Mouse (Mus musculus) Patski (cell line): Measurements from ENCODE around the gene Podxl2. TPM values are rescaled to one million over a fixed set of nuclear protein-coding genes. Genes with fewer than 3 reads are reported as not detected.

Source experiments
- ATAC-seq: fragments of 100-300 bp; one replicate; pipeline ENCODE4 v1.8.0; 2021
- CTCF ChIA-PET: fragments of 350-600 bp; sonication (Branson Sonifier 250); formaldehyde crosslinking; loops from one replicate; lab custom pipeline; 2022; ENCODE audit warnings: inconsistent platforms; lab: Charles Lee
- POLR2A ChIA-PET: fragments of 350-600 bp; sonication (Branson Sonifier 250); formaldehyde crosslinking; loops from one replicate; lab custom pipeline; 2022; ENCODE audit warnings: antibody characterized with exemption, inconsistent platforms; lab: Charles Lee
- DNase-seq: peaks from one replicate; pipeline ENCODE4 v3.0.0-alpha.2; 2011; ENCODE audit warnings: low read depth, low spot score
- H3K27me3 ChIP-seq: fragments of 371-371 bp; one replicate; pipeline ENCODE4 v1.5.1; 2021
- CTCF ChIP-seq: fragments of 100-300 bp; IDR thresholded peaks from one replicate; pipeline ENCODE4 v1.5.1; 2021
- in situ Hi-C: fragments of 300-500 bp; cut with MboI; formaldehyde crosslinking; loops from 3 replicates; pipeline ENCODE4 v1.11.1; 2018; ENCODE audit warnings: low pct_unique_long_range_greater_than_20kb, mixed read lengths
- polyA plus RNA-seq: library from polyadenylated mRNA; unstranded; gene quantifications from one replicate; pipeline ENCODE4 v1.2.3, GENCODE M21; 2021

The Podxl2 gene
- polyA plus RNA-seq, 1 experiment from 2014 or later, result 41.5 TPM

- in situ Hi-C loops, result no loop called here
- TF ChIP-seq CTCF, result no peak
- ATAC-seq, result no peak
- no peaks in the 10 kb centered on the region for H3K27me3 ChIP-seq
- DNase-seq, result no peak
- ChIA-PET CTCF (no interaction called here), POLR2A (no interaction called here)
Measured at GRCm38 (mm10) chr6:88810291-88810690, 64.6 kb downstream of the Podxl2 start.

GRCm38 (mm10) chr6:88809091-88810037, 65.5 kb downstream of the Podxl2 start:
- ChIA-PET POLR2A (no interaction called here), CTCF (interaction anchor here (1.0 kb wide), 1 partner anchor 159 kb away, joined by 3 read pairs; no protein-coding TSS in a partner anchor)
- in situ Hi-C loops, result no loop called here
- no peak for DNase-seq
- TF ChIP-seq CTCF, result no peak
- ATAC-seq, result no peak
- H3K27me3 ChIP-seq, result no peaks in the 10 kb centered on the region

- no peak for TF ChIP-seq CTCF
- ATAC-seq (no peak), DNase-seq (no peak)
- no peaks in the 10 kb centered on the region for H3K27me3 ChIP-seq
- POLR2A ChIA-PET, result no interaction called here
- in situ Hi-C loops, result no loop called here
- CTCF ChIA-PET, result no interaction called here
Measured at GRCm38 (mm10) chr6:88804966-88805577, 69.8 kb downstream of the Podxl2 start.

- ATAC-seq (no peak), DNase-seq (no peak)
- TF ChIP-seq CTCF, result no peak
- in situ Hi-C loops, result no loop called here
- ChIA-PET POLR2A (no interaction called here), CTCF (interaction anchor here (2.2 kb wide), 1 partner anchor 8 kb away, joined by 10 read pairs; no protein-coding TSS in a partner anchor)
- no peaks in the 10 kb centered on the region for H3K27me3 ChIP-seq
Measured at GRCm38 (mm10) chr6:88803957-88804695, 70.7 kb downstream of the Podxl2 start.

- no peaks in the 10 kb centered on the region for H3K27me3 ChIP-seq
- ATAC-seq (no peak), DNase-seq (no peak)
- ChIA-PET CTCF (interaction anchor here (2.2 kb wide), 1 partner anchor 9 kb away, joined by 10 read pairs; no protein-coding TSS in a partner anchor), POLR2A (no interaction called here)
- in situ Hi-C loops, result no loop called here
- TF ChIP-seq CTCF, result no peak
Measured at GRCm38 (mm10) chr6:88803051-88803450, 71.8 kb downstream of the Podxl2 start.

- ChIA-PET POLR2A (no interaction called here), CTCF (no interaction called here)
- ATAC-seq (no peak), DNase-seq (no peak)
- in situ Hi-C loops, result no loop called here
- no peak for TF ChIP-seq CTCF
- no peaks in the 10 kb centered on the region for H3K27me3 ChIP-seq
Measured at GRCm38 (mm10) chr6:88800735-88801134, 74.1 kb downstream of the Podxl2 start.

- no peak for ATAC-seq
- DNase-seq, result no peak
- in situ Hi-C loops, result no loop called here
- no peak for TF ChIP-seq CTCF
- no peaks in the 10 kb centered on the region for H3K27me3 ChIP-seq
- CTCF ChIA-PET, result no interaction called here
- POLR2A ChIA-PET, result no interaction called here
Measured at GRCm38 (mm10) chr6:88800191-88800590, 74.7 kb downstream of the Podxl2 start.

- POLR2A ChIA-PET, result no interaction called here
- TF ChIP-seq CTCF, result no peak
- DNase-seq (no peak), ATAC-seq (no peak)
- in situ Hi-C loops, result no loop called here
- H3K27me3 ChIP-seq, result no peaks in the 10 kb centered on the region
- CTCF ChIA-PET, result no interaction called here
Measured at GRCm38 (mm10) chr6:88794561-88794971, 80.3 kb downstream of the Podxl2 start.

- H3K27me3 ChIP-seq, result no peaks in the 10 kb centered on the region
- CTCF ChIA-PET, result no interaction called here
- no peak for TF ChIP-seq CTCF
- ATAC-seq, result no peak
- POLR2A ChIA-PET, result no interaction called here
- no peak for DNase-seq
- in situ Hi-C loops, result no loop called here
Measured at GRCm38 (mm10) chr6:88793872-88794271, 81.0 kb downstream of the Podxl2 start.

GRCm38 (mm10) chr6:88793243-88793642, 81.6 kb downstream of the Podxl2 start:
- no peak for TF ChIP-seq CTCF
- ATAC-seq, result no peak
- in situ Hi-C loops, result no loop called here
- CTCF ChIA-PET, result no interaction called here
- DNase-seq, result no peak
- POLR2A ChIA-PET, result interaction anchor here (0.6 kb wide), 1 partner anchor 165 kb away, joined by 3 read pairs; no protein-coding TSS in a partner anchor
- H3K27me3 ChIP-seq, result no peaks in the 10 kb centered on the region

Other genes starting within 250 kb of the Podxl2 start
- 0.53 TPM for gene Kbtbd12, start 237.1 kb downstream of the Podxl2 start, polyA plus RNA-seq
- gene Mgll, start 150.6 kb downstream of the Podxl2 start, polyA plus RNA-seq, result 4.2 TPM
- gene Abtb1, start 33.1 kb downstream of the Podxl2 start, polyA plus RNA-seq, result 35.8 TPM
- gene Mcm2, start 23.7 kb upstream of the Podxl2 start, polyA plus RNA-seq, result 61.8 TPM
- 64.5 TPM for gene Tpra1, start 27.2 kb upstream of the Podxl2 start, polyA plus RNA-seq